Mouse (Mus musculus): ENCODE measurements around the gene Rps27l.

- TF ChIP-seq ZKSCAN1 (IDR thresholded peaks at IDR 0.05; ENCODE audit: low read depth, low read length) (no peak), MAX (IDR thresholded peaks at IDR 0.05; ENCODE audit: low read length) (no peak), MAFK (IDR thresholded peaks at IDR 0.05; ENCODE audit: borderline replicate concordance, low read depth, low read length) (no peak), GABPA (IDR thresholded peaks at IDR 0.05; ENCODE audit: low read depth, low read length) (no peak), POLR2AphosphoS5 (IDR thresholded peaks at IDR 0.05; ENCODE audit: borderline replicate concordance, low read depth, low read length) (no peak), CTCF (IDR thresholded peaks at IDR 0.05 in 2 of 3, conservative IDR thresholded peaks at IDR 0.05 in 1 of 3; ENCODE audit: control insufficient read depth in 1 of 3, insufficient read depth in 1 of 3, low read depth in 2 of 3, low read length in 3 of 3, poor library complexity in 1 of 3, severe bottlenecking in 1 of 3) (no peak), RCOR1 (IDR thresholded peaks at IDR 0.05; ENCODE audit: low read depth, low read length) (no peak), MYB (IDR thresholded peaks at IDR 0.05; ENCODE audit: low read depth, low read length) (no peak), POLR2AphosphoS2 (IDR thresholded peaks at IDR 0.05; ENCODE audit: low read length) (no peak), USF1 (IDR thresholded peaks at IDR 0.05; ENCODE audit: low read depth, low read length) (no peak), HCFC1 (IDR thresholded peaks at IDR 0.05; ENCODE audit: low read depth, low read length) (no peak), EP300 (IDR thresholded peaks at IDR 0.05; ENCODE audit: low read depth in 1 of 2, low read length in 2 of 2) (no peak), POLR2A (IDR thresholded peaks at IDR 0.05; ENCODE audit: control insufficient read depth in 1 of 2, insufficient read depth in 1 of 2, low read depth in 1 of 2, low read length in 2 of 2, poor library complexity in 1 of 2) (no peak)
These were observed 38.8 kb upstream of the Rps27l start for GRCm38 (mm10) chr9:66907126-66907525.

All from MEL (cell line).